Mouse (Mus musculus) midbrain, embryonic 13.5 days (tissue): Measurements from ENCODE around the gene Cbx5. TPM values are rescaled to one million over a fixed set of nuclear protein-coding genes. Genes with fewer than 3 reads are reported as not detected.

Source experiments
- ATAC-seq: fragments of 200-750 bp; cut with Nextera tagmentation; 2 replicates; pipeline ENCODE4 v1.8.0; 2017; ENCODE audit warnings: mild to moderate bottlenecking, moderate TSS enrichment, moderate library complexity
- H3K27ac ChIP-seq: fragments of 300-500 bp; sonication (generic); 2 replicates; pipeline ENCODE4 v1.5.1; 2015; ENCODE audit warnings: inconsistent platforms, mild to moderate bottlenecking, moderate library complexity
- H3K27me3 ChIP-seq: fragments of 300-500 bp; sonication (generic); 2 replicates; pipeline ENCODE4 v1.6.1; 2015; ENCODE audit warnings: mild to moderate bottlenecking, inconsistent platforms
- H3K36me3 ChIP-seq: fragments of 300-500 bp; sonication (generic); 2 replicates; pipeline ENCODE4 v1.6.1; 2015; ENCODE audit warnings: mild to moderate bottlenecking, inconsistent platforms
- H3K4me1 ChIP-seq: fragments of 300-500 bp; sonication (generic); replicated peaks from 2 replicates; pipeline ENCODE4 v1.6.1; 2015; ENCODE audit warnings: inconsistent platforms
- H3K4me2 ChIP-seq: fragments of 300-500 bp; sonication (generic); replicated peaks from 2 replicates; pipeline ENCODE4 v1.6.1; 2015; ENCODE audit warnings: moderate library complexity, mild to moderate bottlenecking, inconsistent platforms
- H3K4me3 ChIP-seq: fragments of 300-500 bp; sonication (generic); replicated peaks from 2 replicates; pipeline ENCODE4 v1.5.1; 2015; ENCODE audit warnings: mild to moderate bottlenecking, inconsistent platforms
- H3K9ac ChIP-seq: fragments of 300-500 bp; sonication (generic); replicated peaks from 2 replicates; pipeline ENCODE4 v1.6.1; 2015; ENCODE audit warnings: mild to moderate bottlenecking, inconsistent platforms
- H3K9me3 ChIP-seq: fragments of 300-500 bp; sonication (generic); 2 replicates; pipeline ENCODE4 v1.6.1; 2016; ENCODE audit warnings: mild to moderate bottlenecking, inconsistent platforms
- WGBS: fragments of 180-500 bp; shearing (Covaris S2); methylation state at CpG from one replicate; pipeline ENCODE4 v1.1.7; 2015; 5-methylcytosine and 5-hydroxymethylcytosine counted together
- polyA plus RNA-seq: library from polyadenylated mRNA; unstranded; fragments of >200 nt; fragmentation: Nextera tagmentation; extraction: Ambion mirVana; gene quantifications from 2 replicates; pipeline ENCODE4 v1.2.1, GENCODE M21; 2015

Cbx5 gene
- polyA plus RNA-seq, 1 experiment from 2014 or later = 146 TPM

DNA sequence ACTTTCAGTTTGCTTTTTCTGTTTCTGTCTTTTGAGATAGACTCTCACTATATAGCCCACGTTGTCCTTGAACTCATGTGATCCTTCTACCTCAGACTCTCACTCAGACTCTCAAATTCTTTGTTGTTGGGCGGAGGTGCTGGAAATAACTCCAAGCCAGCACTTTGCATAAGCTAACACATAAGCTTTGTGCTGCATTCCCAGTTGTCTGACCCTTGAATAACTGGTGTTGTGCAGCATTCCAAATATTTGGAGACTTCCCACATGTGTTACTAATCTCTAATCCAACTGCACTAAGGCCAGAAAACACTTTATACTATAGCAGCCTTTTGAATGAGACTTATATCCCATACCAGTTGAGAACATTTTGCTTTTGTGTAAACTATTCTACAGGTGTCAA, 10.7 kb downstream of the Cbx5 start:
- WGBS = 71% methylated on average over 2 of the region's 2 CpGs
- ATAC-seq = no peak
- Histone ChIP-seq H3K9me3 (no peaks in the 10 kb centered on the region), H3K27ac (no peak overlapping the region), H3K4me2 (no peak overlapping the region), H3K9ac (no peak overlapping the region), H3K4me1 (peaks cover 6% of the 10 kb centered on the region; the same call in 1 of the 2 replicates), H3K27me3 (no peaks in the 10 kb centered on the region), H3K4me3 (no peak overlapping the region), H3K36me3 (no peaks in the 10 kb centered on the region)

DNA sequence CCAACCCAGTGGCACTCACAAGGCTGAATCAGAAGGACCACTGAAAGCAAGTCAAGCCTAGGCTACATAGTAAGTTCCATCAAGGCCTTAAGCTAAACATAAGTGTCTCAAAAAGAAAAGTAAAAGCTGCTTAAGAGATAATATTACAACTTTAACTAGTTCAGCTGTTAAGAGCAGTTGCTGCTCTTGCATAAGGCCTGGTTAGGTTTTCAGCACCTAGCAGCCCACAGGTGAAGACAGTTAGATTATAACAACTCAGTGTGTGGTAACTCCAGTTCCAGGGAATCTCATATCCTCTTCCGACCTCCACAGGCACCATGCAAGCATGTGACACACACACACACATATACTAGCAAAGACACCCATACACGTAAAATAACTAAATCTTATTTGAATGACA, 12.0 kb downstream of the Cbx5 start:
- Histone ChIP-seq H3K4me3 (no peak overlapping the region), H3K9ac (no peak overlapping the region), H3K4me2 (no peak overlapping the region), H3K27ac (no peak overlapping the region), H3K9me3 (no peaks in the 10 kb centered on the region), H3K27me3 (no peaks in the 10 kb centered on the region), H3K36me3 (no peaks in the 10 kb centered on the region), H3K4me1 (peaks cover 6% of the 10 kb centered on the region; the same call in 1 of the 2 replicates)
- ATAC-seq = no peak
- 95% methylated on average over 2 of the region's 2 CpGs for WGBS

DNA sequence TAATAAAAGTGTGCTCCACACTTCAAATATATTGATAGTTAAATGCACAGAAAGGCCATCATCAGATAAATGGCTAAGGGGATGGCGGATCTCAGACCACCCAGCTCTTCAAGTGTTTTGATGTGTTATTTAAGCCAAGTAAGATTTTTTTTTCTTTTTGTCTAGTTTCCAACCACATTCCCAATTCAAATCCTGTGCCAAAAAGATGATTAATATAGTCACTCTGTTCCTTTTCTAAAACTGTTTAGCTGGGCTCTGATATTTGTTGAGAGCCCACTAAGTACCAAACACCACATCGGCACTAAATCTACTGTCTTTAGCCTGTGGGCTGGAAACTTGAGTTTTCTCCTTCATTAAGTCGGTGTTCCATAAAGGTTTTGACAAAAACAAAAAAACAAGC, 12.6 kb downstream of the Cbx5 start:
- whole genome bisulfite sequencing = 90% methylated on average over 3 of the region's 3 CpGs
- Histone ChIP-seq H3K9me3 (no peaks in the 10 kb centered on the region), H3K36me3 (no peaks in the 10 kb centered on the region), H3K9ac (no peak overlapping the region), H3K4me1 (peaks cover 6% of the 10 kb centered on the region; the same call in 1 of the 2 replicates), H3K4me3 (no peak overlapping the region), H3K27me3 (no peaks in the 10 kb centered on the region), H3K4me2 (no peak overlapping the region), H3K27ac (no peak overlapping the region)
- no peak for ATAC-seq

DNA sequence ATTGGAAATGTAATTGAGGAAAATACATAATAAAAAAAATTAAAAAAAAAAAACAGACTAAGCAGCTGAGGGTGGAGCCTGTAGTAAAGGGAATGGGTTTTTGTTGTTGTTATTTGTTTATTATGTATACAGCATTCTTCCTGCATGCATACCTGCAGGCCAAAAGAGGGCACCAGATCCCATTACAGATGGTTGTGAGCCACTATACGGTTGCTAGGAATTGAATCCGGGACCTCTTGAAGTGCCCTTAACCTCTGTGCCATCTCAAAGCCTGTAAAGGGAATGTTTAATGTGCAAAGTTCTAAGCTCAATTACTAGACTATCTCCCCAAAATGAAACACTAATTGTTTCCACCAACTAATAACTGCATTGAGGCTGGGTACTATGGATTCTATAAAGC, 15.5 kb downstream of the Cbx5 start:
- Histone ChIP-seq H3K9me3 (no peaks in the 10 kb centered on the region), H3K4me2 (no peak overlapping the region), H3K27ac (no peak overlapping the region), H3K27me3 (no peaks in the 10 kb centered on the region), H3K9ac (no peak overlapping the region), H3K4me3 (no peak overlapping the region), H3K36me3 (0 out of 2 replicates have a peak, but pooled peaks cover 1% of the 10 kb centered on the region), H3K4me1 (peaks cover 19% of the 10 kb centered on the region)
- 79% methylated on average over 2 of the region's 2 CpGs for WGBS
- ATAC-seq = no peak

DNA sequence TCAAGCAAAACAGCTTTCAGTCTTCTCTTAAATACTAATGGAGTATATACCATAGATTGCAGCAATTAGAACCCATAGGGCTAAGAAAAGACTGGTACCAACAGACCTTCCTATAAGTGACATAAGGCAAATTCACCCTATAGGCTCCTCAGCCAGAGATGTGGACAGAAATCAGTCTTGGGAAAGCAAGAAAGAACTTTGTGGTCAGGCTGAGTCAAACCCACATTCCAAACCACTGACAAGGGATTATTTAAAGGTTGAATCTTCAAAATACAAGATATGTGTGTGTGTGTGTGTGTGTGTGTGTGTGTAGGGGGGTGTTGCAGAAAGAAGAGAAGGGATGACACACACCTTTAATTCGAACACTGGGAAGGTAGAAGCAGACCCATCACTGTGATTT, 18.2 kb downstream of the Cbx5 start:
- no peak overlapping the region for H3K4me3 ChIP-seq
- WGBS = 86% methylated on average over 1 of the region's 1 CpGs
- 0 out of 2 replicates have a peak, but pooled peaks cover 4% of the 10 kb centered on the region for H3K36me3 ChIP-seq
- ATAC-seq = no peak
- peak overlapping the region; percentile 39; the same call in 1 of the 2 replicates for H3K27ac ChIP-seq
- no peaks in the 10 kb centered on the region for H3K27me3 ChIP-seq
- no peaks in the 10 kb centered on the region for H3K9me3 ChIP-seq
- H3K4me1 ChIP-seq = peaks cover 24% of the 10 kb centered on the region
- no peak overlapping the region for H3K9ac ChIP-seq
- H3K4me2 ChIP-seq = no peak overlapping the region

DNA sequence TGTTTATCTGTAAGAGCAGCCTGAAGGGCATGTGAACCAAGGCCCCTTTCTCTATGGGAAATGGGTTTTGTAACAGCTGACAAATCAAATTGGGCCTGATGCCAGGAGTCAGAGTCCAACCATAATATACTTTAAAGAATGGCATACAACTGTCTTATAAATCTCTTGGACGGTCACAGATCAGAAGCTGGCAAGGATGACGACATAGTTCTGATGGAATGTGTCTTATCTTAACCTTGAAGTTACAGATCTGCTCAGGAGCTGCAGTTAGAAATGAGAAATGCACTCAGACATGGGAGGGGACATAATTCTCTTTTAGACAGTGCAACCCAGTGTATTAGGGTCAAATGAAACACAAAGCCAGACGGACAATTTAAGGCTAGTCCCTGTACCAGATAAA, 18.8 kb downstream of the Cbx5 start:
- H3K4me2 ChIP-seq = no peak overlapping the region
- H3K27ac ChIP-seq = peak overlapping the region; percentile 39; the same call in 1 of the 2 replicates
- WGBS = 57% methylated on average over 3 of the region's 3 CpGs
- H3K36me3 ChIP-seq = 0 out of 2 replicates have a peak, but pooled peaks cover 4% of the 10 kb centered on the region
- no peak overlapping the region for H3K4me3 ChIP-seq
- peaks cover 30% of the 10 kb centered on the region for H3K4me1 ChIP-seq
- no peaks in the 10 kb centered on the region for H3K27me3 ChIP-seq
- no peak overlapping the region for H3K9ac ChIP-seq
- H3K9me3 ChIP-seq = no peaks in the 10 kb centered on the region
- ATAC-seq = no peak

DNA sequence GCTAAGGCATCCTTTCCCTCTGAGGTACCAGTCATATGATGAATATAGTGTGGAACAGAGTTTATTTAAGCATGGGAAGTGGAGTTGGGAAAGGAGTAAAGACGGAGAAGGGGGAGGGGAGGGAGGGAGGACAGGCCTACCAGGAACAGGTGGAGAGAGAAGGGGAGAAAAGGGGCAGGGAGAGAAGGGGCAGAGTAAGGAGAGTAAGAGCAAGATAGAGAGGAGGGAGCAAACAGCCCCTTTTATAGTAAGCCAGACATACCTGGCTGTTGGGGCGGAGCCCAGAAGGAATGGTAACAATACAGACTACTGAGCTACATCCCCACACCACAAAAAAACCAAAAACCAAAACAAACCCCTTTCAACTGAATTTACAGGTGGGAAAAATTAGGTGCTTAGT, 23.6 kb downstream of the Cbx5 start:
- H3K4me3 ChIP-seq = peak overlapping the region; percentile 39; the same call in 1 of the 2 replicates
- H3K4me2 ChIP-seq = peak overlapping the region; percentile 61
- peaks cover 22% of the 10 kb centered on the region for H3K36me3 ChIP-seq
- H3K4me1 ChIP-seq = peaks cover 55% of the 10 kb centered on the region
- H3K27ac ChIP-seq = peak overlapping the region; percentile 91
- H3K9ac ChIP-seq = no peak overlapping the region
- ATAC-seq = no peak
- no peaks in the 10 kb centered on the region for H3K27me3 ChIP-seq
- 22% methylated on average over 2 of the region's 2 CpGs for WGBS
- no peaks in the 10 kb centered on the region for H3K9me3 ChIP-seq

DNA sequence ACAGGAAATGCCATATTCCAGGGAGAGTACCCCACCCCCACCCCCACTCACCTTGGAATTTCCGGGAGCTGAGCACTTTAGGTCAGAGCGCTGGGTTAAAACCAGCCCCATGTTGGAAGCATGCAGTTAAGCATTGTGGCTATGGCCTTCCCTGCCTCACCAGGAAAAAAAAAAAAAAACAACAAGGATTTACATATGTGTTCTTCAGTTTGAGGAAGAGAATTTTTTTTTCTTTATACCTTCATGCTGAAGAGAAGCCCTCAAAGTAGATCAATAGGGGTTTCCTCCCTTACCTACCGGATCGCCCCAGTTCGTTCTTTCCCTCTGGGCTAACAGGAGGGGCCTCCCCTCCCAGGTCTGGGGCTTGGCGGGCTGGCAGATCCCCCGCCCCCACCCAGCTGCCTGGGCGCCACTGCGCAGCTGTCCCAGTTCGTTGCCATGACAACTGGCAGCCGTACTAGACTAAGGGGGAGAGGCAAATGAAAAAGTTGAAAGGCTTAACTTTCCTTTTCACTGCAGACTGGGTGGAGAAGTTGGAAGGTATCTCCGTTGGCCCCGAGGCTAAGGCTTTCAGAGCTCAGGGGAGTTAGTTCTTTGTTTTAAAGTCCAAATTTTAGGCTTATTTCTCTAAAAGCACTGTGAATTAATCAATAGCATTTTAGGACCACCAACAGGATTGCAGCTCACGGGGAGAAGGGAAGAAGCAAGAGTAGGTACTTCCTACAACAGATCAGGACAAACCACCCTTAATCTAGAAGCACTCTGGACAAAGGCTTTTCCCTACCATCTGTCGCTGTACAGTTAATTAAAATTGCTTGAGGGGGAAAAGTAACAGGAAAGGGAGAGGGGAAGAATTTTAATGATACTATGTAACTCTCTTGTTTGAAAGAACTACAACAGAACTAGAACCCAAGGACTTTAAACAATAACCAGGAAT, 24.4 kb downstream of the Cbx5 start:
- ATAC-seq = peak; percentile 96
- WGBS = under 1% methylated on average over 15 of the region's 15 CpGs
- H3K9me3 ChIP-seq = no peaks in the 10 kb centered on the region
- peak overlapping the region; percentile 91 for H3K27ac ChIP-seq
- H3K4me2 ChIP-seq = peak overlapping the region; percentile 61
- H3K4me1 ChIP-seq = peaks cover 47% of the 10 kb centered on the region
- H3K36me3 ChIP-seq = peaks cover 30% of the 10 kb centered on the region
- no peaks in the 10 kb centered on the region for H3K27me3 ChIP-seq
- H3K9ac ChIP-seq = peak overlapping the region; percentile 64
- H3K4me3 ChIP-seq = peak overlapping the region; percentile 39

DNA sequence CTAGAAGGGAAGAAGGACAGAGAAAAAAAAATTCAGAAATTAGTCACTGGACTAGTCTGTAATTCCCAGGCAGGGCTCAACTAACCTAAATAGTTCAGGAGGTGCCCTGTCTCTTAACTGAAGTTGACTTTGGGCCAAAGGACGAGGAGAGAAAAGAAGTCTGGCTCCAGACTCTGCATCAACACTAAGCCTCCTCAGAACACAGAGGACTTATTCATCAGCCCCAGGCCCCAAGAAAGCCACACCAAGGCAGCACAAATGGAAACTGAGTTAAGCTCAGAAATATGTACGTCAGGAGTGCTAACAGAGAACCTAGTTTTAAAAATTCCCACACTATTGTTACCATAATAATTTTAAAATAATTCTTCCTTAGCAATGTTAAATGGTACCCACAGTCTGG, 25.5 kb downstream of the Cbx5 start:
- 12% methylated on average over 2 of the region's 2 CpGs for WGBS
- peak overlapping the region; percentile 21 for H3K4me3 ChIP-seq

DNA sequence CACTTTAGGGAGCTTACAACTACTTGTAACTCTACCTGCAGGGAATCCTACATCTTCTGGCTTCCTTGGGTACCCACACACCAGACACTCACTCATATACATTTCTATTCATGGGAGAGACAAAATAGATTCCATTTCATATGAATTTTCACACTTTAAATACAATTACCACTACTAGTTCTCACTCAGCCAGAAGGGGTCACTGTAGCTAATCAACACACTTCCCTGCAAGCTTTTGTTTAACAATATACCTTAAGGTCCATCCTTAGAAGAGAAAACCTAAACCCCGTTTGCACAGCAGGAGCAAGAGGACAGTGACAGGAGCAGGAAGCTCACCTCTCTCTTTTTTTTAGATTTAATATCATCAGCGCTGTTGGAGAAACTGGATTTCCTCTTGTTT, 34.5 kb downstream of the Cbx5 start:
- H3K27me3 ChIP-seq = no peaks in the 10 kb centered on the region
- ATAC-seq = no peak
- no peak overlapping the region for H3K9ac ChIP-seq
- peaks cover 65% of the 10 kb centered on the region for H3K36me3 ChIP-seq
- no peak overlapping the region for H3K4me2 ChIP-seq
- 66% methylated on average over 2 of the region's 2 CpGs for WGBS
- H3K9me3 ChIP-seq = no peaks in the 10 kb centered on the region
- no peak overlapping the region for H3K4me3 ChIP-seq
- H3K27ac ChIP-seq = no peak overlapping the region; the same call in 1 of the 2 replicates
- no peaks in the 10 kb centered on the region for H3K4me1 ChIP-seq

More for the DNA sequence above, 25.5 kb downstream of the Cbx5 start:
- Histone ChIP-seq H3K4me2 (peak overlapping the region; percentile 50), H3K9ac (peak overlapping the region; percentile 2), H3K27ac (peak overlapping the region; percentile 61), H3K4me1 (peaks cover 45% of the 10 kb centered on the region), H3K27me3 (no peaks in the 10 kb centered on the region), H3K9me3 (no peaks in the 10 kb centered on the region), H3K36me3 (peaks cover 37% of the 10 kb centered on the region)
- no peak for ATAC-seq

DNA sequence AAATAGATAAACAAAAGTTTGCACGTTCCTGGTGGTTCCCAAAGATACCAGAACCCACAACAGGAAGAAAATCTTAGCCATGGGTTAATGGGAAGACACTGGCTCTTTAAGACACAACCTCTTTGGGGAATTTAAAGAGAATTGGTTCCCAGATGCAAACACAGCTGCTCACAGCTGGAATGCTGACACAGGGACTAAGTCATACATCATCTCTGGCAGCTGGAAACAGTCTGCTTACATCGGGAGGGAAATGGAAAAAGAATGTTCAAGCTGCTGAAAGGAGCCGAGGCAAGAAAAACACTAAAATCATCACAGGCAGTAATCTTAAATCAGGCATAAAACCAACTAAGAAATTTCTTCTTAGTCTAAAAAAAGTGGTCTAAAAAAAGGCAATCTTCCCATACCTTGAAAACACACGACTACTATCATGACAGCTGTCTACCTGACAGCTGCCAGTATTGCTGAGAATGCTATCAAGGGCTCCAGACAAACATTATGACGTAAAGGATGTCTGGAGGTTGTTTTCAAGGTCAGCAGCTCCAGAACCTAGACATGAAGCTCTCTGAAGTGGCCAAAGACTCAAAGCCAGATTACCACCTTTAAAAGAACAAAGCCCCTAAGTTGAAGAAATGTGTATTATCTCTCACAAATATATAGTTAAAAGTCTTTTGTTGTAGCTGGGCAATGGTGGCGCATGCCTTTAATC, 37.4 kb downstream of the Cbx5 start:
- Histone ChIP-seq H3K4me2 (no peak overlapping the region), H3K36me3 (peaks cover 68% of the 10 kb centered on the region), H3K27ac (no peak overlapping the region), H3K4me3 (no peak overlapping the region), H3K4me1 (no peaks in the 10 kb centered on the region), H3K9me3 (no peaks in the 10 kb centered on the region), H3K27me3 (no peaks in the 10 kb centered on the region), H3K9ac (no peak overlapping the region)
- ATAC-seq = no peak
- 80% methylated on average over 6 of the region's 6 CpGs for WGBS

DNA sequence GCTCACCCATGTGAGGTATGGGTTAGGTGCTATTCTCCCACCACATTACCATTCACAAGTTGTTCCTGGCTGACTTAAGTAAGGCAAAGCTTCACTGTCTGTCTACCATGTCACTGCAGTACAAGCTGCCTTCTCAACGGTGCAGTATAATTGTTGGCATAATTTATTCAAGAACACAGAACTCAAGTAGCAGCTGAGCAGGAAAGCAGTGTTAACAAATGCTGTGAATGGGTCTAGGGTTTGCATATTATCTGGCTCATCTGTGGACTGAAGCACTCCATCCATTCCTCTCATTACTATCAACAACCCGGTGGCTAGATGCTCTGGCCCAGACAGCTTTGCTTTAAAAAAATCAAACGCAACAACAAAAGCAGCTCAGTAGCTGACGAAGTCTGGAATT, 41.8 kb downstream of the Cbx5 start:
- no peak overlapping the region for H3K4me2 ChIP-seq
- H3K27me3 ChIP-seq = no peaks in the 10 kb centered on the region
- no peak for ATAC-seq
- H3K36me3 ChIP-seq = peaks cover 73% of the 10 kb centered on the region
- H3K27ac ChIP-seq = no peak overlapping the region
- H3K4me3 ChIP-seq = no peak overlapping the region
- H3K4me1 ChIP-seq = no peaks in the 10 kb centered on the region
- 86% methylated on average over 4 of the region's 4 CpGs for WGBS
- H3K9me3 ChIP-seq = no peaks in the 10 kb centered on the region
- no peak overlapping the region for H3K9ac ChIP-seq
